Mouse (Mus musculus) cortical plate, adult 2 months (tissue): Measurements from ENCODE around the gene Higd2a.

Experiments
- CTCF ChIP-seq: fragments of 200-500 bp; IDR thresholded peaks from 2 replicates; pipeline ENCODE4 v1.5.1; 2011; ENCODE audit warnings: mild to moderate bottlenecking, control low read depth, low read length; ENCODE audit not compliant: insufficient read depth; ENCODE audit errors: extremely low read depth
- POLR2A ChIP-seq: fragments of 200-500 bp; IDR thresholded peaks from 2 replicates; pipeline ENCODE4 v1.6.1; 2011; ENCODE audit warnings: mild to moderate bottlenecking, low read length, control low read depth; ENCODE audit not compliant: insufficient read depth; ENCODE audit errors: extremely low read depth

GRCm38 (mm10) chr13:54569282-54569681, 20.7 kb upstream of the Higd2a start:
- no peak for TF ChIP-seq CTCF
- no peak for TF ChIP-seq POLR2A
